ENCODE assay signal across 7 mouse cellular contexts in genomic region chr9:40269880-40270279, GRCm38 (mm10). TPM values are rescaled to one million over a fixed set of nuclear protein-coding genes. Genes with fewer than 3 reads are reported as not detected.
DNase-seq lines count a peak whose midpoint lies in the region; ATAC-seq and TF ChIP-seq lines count a peak whose summit lies in the region.

No protein-coding gene starts in this region.

- peaks cover 7% of the 10 kb centered on the region for H3K4me1 ChIP-seq in liver, embryonic 12.5 days
- peaks cover 12% of the 10 kb centered on the region for H3K4me1 ChIP-seq in liver, postnatal 0 days (ENCODE audit: insufficient read depth)
- peaks cover 24% of the 10 kb centered on the region for H3K4me1 ChIP-seq in embryonic facial prominence, embryonic 15.5 days
- peaks cover 19% of the 10 kb centered on the region for H3K4me1 ChIP-seq in olfactory bulb, adult 2 months (ENCODE audit: control insufficient read depth, insufficient read depth, low read length)

- H3K4me3 ChIP-seq in liver, embryonic 12.5 days, result no peak overlapping the region
- no peak overlapping the region for H3K4me3 ChIP-seq in liver, postnatal 0 days (ENCODE audit: low read depth, low read length)
- H3K4me3 ChIP-seq in embryonic facial prominence, embryonic 15.5 days (replicated peaks), result peak overlapping the region; percentile 39
- H3K4me3 ChIP-seq in olfactory bulb, adult 2 months (ENCODE audit: insufficient read depth, low read depth, low read length), result peak overlapping the region; percentile 83

- no peak overlapping the region for H3K9ac ChIP-seq in liver, embryonic 12.5 days
- H3K9ac ChIP-seq in liver, postnatal 0 days (replicated peaks), result no peak overlapping the region
- no peak overlapping the region for H3K9ac ChIP-seq in embryonic facial prominence, embryonic 15.5 days

- no peak overlapping the region for H3K27ac ChIP-seq in liver, embryonic 12.5 days
- H3K27ac ChIP-seq in liver, postnatal 0 days (ENCODE audit: low read depth), result no peak overlapping the region
- no peak overlapping the region for H3K27ac ChIP-seq in embryonic facial prominence, embryonic 15.5 days (replicated peaks)
- peak overlapping the region; percentile 97 for H3K27ac ChIP-seq in olfactory bulb, adult 2 months (ENCODE audit: insufficient read depth, low read depth, low read length)

- 27% methylated on average over 8 of the region's 8 CpGs for WGBS in liver, embryonic 12.5 days (ENCODE audit: insufficient replicate concordance)
- 29% methylated on average over 8 of the region's 8 CpGs for WGBS in liver, postnatal 0 days (ENCODE audit: insufficient replicate concordance)
- 19% methylated on average over 8 of the region's 8 CpGs for WGBS in embryonic facial prominence, embryonic 15.5 days
- WGBS in olfactory bulb, adult 2 months, result 6% methylated on average over 8 of the region's 8 CpGs

- no peak for DNase-seq in liver, postnatal 0 days
- DNase-seq in hindlimb bud, embryonic 11.5 days (ENCODE audit: extremely low spot score, low read depth, low spot score), result peak; percentile 6
- no peak for DNase-seq in adrenal gland, postnatal 14 days

- H3K9me3 ChIP-seq in liver, embryonic 12.5 days (replicated peaks), result no peaks in the 10 kb centered on the region
- H3K9me3 ChIP-seq in liver, postnatal 0 days (ENCODE audit: low read length), result no peaks in the 10 kb centered on the region
- H3K9me3 ChIP-seq in embryonic facial prominence, embryonic 15.5 days (replicated peaks), result no peaks in the 10 kb centered on the region

- H3K36me3 ChIP-seq in liver, embryonic 12.5 days, result no peaks in the 10 kb centered on the region
- no peaks in the 10 kb centered on the region for H3K36me3 ChIP-seq in liver, postnatal 0 days (replicated peaks; ENCODE audit: insufficient read depth, low read length)
- no peaks in the 10 kb centered on the region for H3K36me3 ChIP-seq in embryonic facial prominence, embryonic 15.5 days

- H3K27me3 ChIP-seq in liver, embryonic 12.5 days (replicated peaks), result peaks cover 24% of the 10 kb centered on the region
- H3K27me3 ChIP-seq in liver, postnatal 0 days (ENCODE audit: insufficient read depth, low read length), result peaks cover 16% of the 10 kb centered on the region; the same call in 1 of the 2 replicates
- H3K27me3 ChIP-seq in embryonic facial prominence, embryonic 15.5 days, result peaks cover 14% of the 10 kb centered on the region

- no peak for ATAC-seq in liver, embryonic 12.5 days
- ATAC-seq in liver, postnatal 0 days, result no peak
- ATAC-seq in embryonic facial prominence, embryonic 15.5 days (ENCODE audit: insufficient number of reproducible peaks, low FRiP score, low TSS enrichment, low read depth), result no peak
- no peak for ATAC-seq in CD4-positive, CD25-positive, alpha-beta regulatory T cell, adult 4 months

- H3K4me2 ChIP-seq in liver, embryonic 12.5 days, result 0 out of 2 replicates have a peak overlapping the region, but pooled peaks have one; percentile 1
- no peak overlapping the region for H3K4me2 ChIP-seq in liver, postnatal 0 days (ENCODE audit: low read depth, low read length)
- peak overlapping the region; percentile 62 for H3K4me2 ChIP-seq in embryonic facial prominence, embryonic 15.5 days (replicated peaks)

- no peak for TF ChIP-seq POLR2A in olfactory bulb, adult 2 months (IDR thresholded peaks at IDR 0.05; ENCODE audit: insufficient read depth, low read depth, low read length)

- no peak for TF ChIP-seq CTCF in liver, postnatal 0 days (IDR thresholded peaks at IDR 0.05; ENCODE audit: low read depth)
- TF ChIP-seq CTCF in olfactory bulb, adult 2 months (IDR thresholded peaks at IDR 0.05; ENCODE audit: insufficient read depth, low read depth, low read length), result no peak

- no peak for TF ChIP-seq EP300 in liver, postnatal 0 days (IDR thresholded peaks at IDR 0.05; ENCODE audit: low read depth)

RNA-seq across cellular contexts. Expression of gene Scn3b, which starts 0.9 kb away (rescaled TPM):
- polyA plus RNA-seq in liver, embryonic 12.5 days (2016; fragmentation: Nextera tagmentation; extraction: Ambion mirVana), result 0.12 and 0.55 TPM in 2 replicates
- 0.15 TPM in 2 replicates for polyA plus RNA-seq in liver, postnatal 0 days (2015; fragmentation: Nextera tagmentation; extraction: Ambion mirVana)
- 13.7 and 14.0 TPM in 2 replicates for polyA plus RNA-seq in embryonic facial prominence, embryonic 15.5 days (2015; fragmentation: Nextera tagmentation; extraction: Ambion mirVana)
- polyA plus RNA-seq in olfactory bulb, adult 2 months (2012; ENCODE audit: insufficient read depth, insufficient read length, low replicate concordance, missing spikeins), result not detected in 2 replicates
- polyA plus RNA-seq in CD4-positive, CD25-positive, alpha-beta regulatory T cell, adult 4 months (2017; shearing (Covaris generic)), result under 1 TPM in 1 of 2 experiments, not detected in 1; 0.13 TPM
- 3.2 and 5.4 TPM in 2 replicates for total RNA-seq in adrenal gland, postnatal 14 days (2021)

Comparison
In these comparisons a context has a peak if more than half of its experiments do, and no peak if none do; other contexts are left out.
1. H3K4me3 ChIP-seq: peak in embryonic facial prominence, embryonic 15.5 days (single experiment) and olfactory bulb, adult 2 months (single experiment); none in liver, embryonic 12.5 days (single experiment) and liver, postnatal 0 days (single experiment).